ENCODE assay signal across 25 mouse cellular contexts in genomic region chr17:33564599-33564998, GRCm38 (mm10). TPM values are rescaled to one million over a fixed set of nuclear protein-coding genes. Genes with fewer than 3 reads are reported as not detected.
A peak's percentile ranks its signal among the peaks of the same experiment; 100 is the strongest.
DNase-seq lines count a peak whose midpoint lies in the region; ATAC-seq and TF ChIP-seq lines count a peak whose summit lies in the region.
"Had no signal": no experiment of that assay in that cellular context is flagged by ENCODE, and none has a peak within 500 bp of the region (broad histone marks: within the 10 kb centered on the region; RNA-seq: fewer than 3 reads in every experiment).

No protein-coding gene starts in this region.

- no peaks in the 10 kb centered on the region for H3K9me3 ChIP-seq in liver, postnatal 0 days (ENCODE audit: low read length)
- H3K9me3 ChIP-seq in hindbrain, embryonic 10.5 days = no peaks in the 10 kb centered on the region
- no peaks in the 10 kb centered on the region for H3K9me3 ChIP-seq in limb, embryonic 10.5 days (replicated peaks)
- H3K9me3 ChIP-seq: forebrain, embryonic 13.5 days; hindbrain, embryonic 12.5 days; midbrain, embryonic 12.5 days had no signal

- no peak overlapping the region for H3K9ac ChIP-seq in liver, adult 2 months (ENCODE audit: low read depth, low read length)
- H3K9ac ChIP-seq in liver, postnatal 0 days (replicated peaks) = no peak overlapping the region
- H3K9ac ChIP-seq: forebrain, embryonic 13.5 days; heart, embryonic 12.5 days; hindbrain, embryonic 12.5 days; midbrain, embryonic 12.5 days had no signal

- WGBS in liver, adult 2 months = 62% methylated on average over 1 of the region's 1 CpGs
- WGBS in liver, postnatal 0 days (ENCODE audit: insufficient replicate concordance) = 19% methylated on average over 1 of the region's 1 CpGs
- 67% methylated on average over 1 of the region's 1 CpGs for WGBS in hindbrain, embryonic 10.5 days
- WGBS in limb, embryonic 10.5 days = 64% methylated on average over 1 of the region's 1 CpGs

- DNase-seq in liver, adult 2 months (ENCODE audit: extremely low read depth, low read depth, low spot score) = peak; percentile 11
- no peak for DNase-seq in liver
- peak; percentile 51 for DNase-seq in 416B (ENCODE audit: low read depth)
- DNase-seq in liver, postnatal 0 days = no peak
- no peak for DNase-seq in adrenal gland, postnatal 10 days
- no peak for DNase-seq in hindbrain, embryonic 10.5 days (ENCODE audit: low spot score)
- DNase-seq in limb, embryonic 10.5 days (ENCODE audit: low spot score) = no peak
- DNase-seq: adrenal gland, adult 2 months; cerebellum, adult 8-10 months; cerebellum, postnatal 36 days; gastrocnemius, postnatal 10 days; heart, adult 11 months; heart, postnatal 10 days; kidney, adult 2 months; lung, adult 2 months; right cerebral cortex, postnatal 14 days; spleen, adult 18-20 months; thymus, postnatal 4 days had no signal

- H3K27ac ChIP-seq in liver, adult 2 months (replicated peaks; ENCODE audit: insufficient read depth, low read depth, low read length) = peak overlapping the region; percentile 54
- H3K27ac ChIP-seq in bone marrow macrophage, adult 2 months (ENCODE audit: insufficient read depth, low read depth, low read length) = peak overlapping the region; percentile 99
- peak overlapping the region; percentile 80 for H3K27ac ChIP-seq in liver, postnatal 0 days (ENCODE audit: low read depth)
- no peak overlapping the region for H3K27ac ChIP-seq in hindbrain, embryonic 10.5 days
- H3K27ac ChIP-seq in limb, embryonic 10.5 days = no peak overlapping the region
- H3K27ac ChIP-seq: forebrain, embryonic 13.5 days; hindbrain, embryonic 12.5 days; kidney, postnatal 0 days; midbrain, embryonic 12.5 days had no signal

- H3K4me1 ChIP-seq in liver, adult 2 months (ENCODE audit: control insufficient read depth, insufficient read depth, low read length) = no peaks in the 10 kb centered on the region
- H3K4me1 ChIP-seq in bone marrow macrophage, adult 2 months (ENCODE audit: control insufficient read depth, insufficient read depth, low read length) = peaks cover 66% of the 10 kb centered on the region
- H3K4me1 ChIP-seq in liver, postnatal 0 days (ENCODE audit: insufficient read depth) = peaks cover 8% of the 10 kb centered on the region; the same call in 1 of the 2 replicates
- H3K4me1 ChIP-seq in hindbrain, embryonic 10.5 days (replicated peaks) = no peaks in the 10 kb centered on the region
- H3K4me1 ChIP-seq in limb, embryonic 10.5 days = no peaks in the 10 kb centered on the region
- H3K4me1 ChIP-seq: forebrain, embryonic 13.5 days; heart, embryonic 12.5 days; hindbrain, embryonic 12.5 days; midbrain, embryonic 12.5 days had no signal

- no peak for TF ChIP-seq POLR2A in liver, adult 2 months (IDR thresholded peaks at IDR 0.05; ENCODE audit: extremely low read depth, insufficient read depth, low read length)
- no peak for TF ChIP-seq POLR2A in bone marrow macrophage, adult 2 months (IDR thresholded peaks at IDR 0.05; ENCODE audit: borderline replicate concordance, low read depth, low read length)

- TF ChIP-seq CTCF in liver, adult 2 months (IDR thresholded peaks at IDR 0.05; ENCODE audit: low read depth, low read length) = no peak
- no peak for TF ChIP-seq CTCF in bone marrow macrophage, adult 2 months (IDR thresholded peaks at IDR 0.05; ENCODE audit: low read depth, low read length)
- no peak for TF ChIP-seq CTCF in liver, postnatal 0 days (IDR thresholded peaks at IDR 0.05; ENCODE audit: low read depth)

- no peak for ATAC-seq in liver, postnatal 0 days
- ATAC-seq: forebrain, embryonic 13.5 days; Patski had no signal

- H3K4me2 ChIP-seq in liver, postnatal 0 days (ENCODE audit: low read depth, low read length) = no peak overlapping the region
- H3K4me2 ChIP-seq: forebrain, embryonic 13.5 days; heart, embryonic 12.5 days; hindbrain, embryonic 12.5 days; midbrain, embryonic 12.5 days had no signal

- no peak for TF ChIP-seq EP300 in liver, postnatal 0 days (IDR thresholded peaks at IDR 0.05; ENCODE audit: low read depth)

- H3K36me3 ChIP-seq in liver, adult 2 months (ENCODE audit: control insufficient read depth, insufficient read depth, low read length) = no peaks in the 10 kb centered on the region
- no peaks in the 10 kb centered on the region for H3K36me3 ChIP-seq in liver, postnatal 0 days (replicated peaks; ENCODE audit: insufficient read depth, low read length)
- H3K36me3 ChIP-seq in hindbrain, embryonic 10.5 days = no peaks in the 10 kb centered on the region
- H3K36me3 ChIP-seq in limb, embryonic 10.5 days = no peaks in the 10 kb centered on the region
- H3K36me3 ChIP-seq: heart, embryonic 12.5 days; hindbrain, embryonic 12.5 days; midbrain, embryonic 12.5 days had no signal

- H3K27me3 ChIP-seq in liver, adult 2 months (ENCODE audit: control insufficient read depth, insufficient read depth, low read length) = no peaks in the 10 kb centered on the region
- H3K27me3 ChIP-seq in liver, postnatal 0 days (ENCODE audit: insufficient read depth, low read length) = no peaks in the 10 kb centered on the region
- no peaks in the 10 kb centered on the region for H3K27me3 ChIP-seq in hindbrain, embryonic 10.5 days (ENCODE audit: insufficient read depth, poor library complexity, severe bottlenecking)
- H3K27me3 ChIP-seq in limb, embryonic 10.5 days (ENCODE audit: low read depth, poor library complexity, severe bottlenecking) = no peaks in the 10 kb centered on the region
- H3K27me3 ChIP-seq: forebrain, embryonic 13.5 days; heart, embryonic 12.5 days; hindbrain, embryonic 12.5 days; midbrain, embryonic 12.5 days had no signal

- H3K4me3 ChIP-seq in liver, adult 2 months (ENCODE audit: insufficient read depth, low read depth, low read length) = no peak overlapping the region
- H3K4me3 ChIP-seq in bone marrow macrophage, adult 2 months (ENCODE audit: insufficient read depth, low read length) = peak overlapping the region; percentile 31
- H3K4me3 ChIP-seq in liver, postnatal 0 days (ENCODE audit: low read depth, low read length) = no peak overlapping the region
- no peak overlapping the region for H3K4me3 ChIP-seq in hindbrain, embryonic 10.5 days
- no peak overlapping the region for H3K4me3 ChIP-seq in limb, embryonic 10.5 days
- H3K4me3 ChIP-seq: forebrain, embryonic 13.5 days; heart, embryonic 12.5 days; hindbrain, embryonic 12.5 days; midbrain, embryonic 12.5 days had no signal

- H3K79me2 ChIP-seq in liver, adult 2 months (ENCODE audit: control insufficient read depth, insufficient read depth, low read length) = no peaks in the 10 kb centered on the region

RNA-seq across cellular contexts. Expression of gene Myo1f, which starts 9.1 kb away (rescaled TPM):
- total RNA-seq in liver, adult 2 months (2014; rRNA removed) = 1.7 and 2.9 TPM in 2 replicates
- 1.1 and 1.4 TPM in 2 replicates for polyA plus RNA-seq in liver, adult 2 months (2012; rRNA removed)
- 393 and 491 TPM in 2 replicates for polyA plus RNA-seq in bone marrow macrophage, adult 2 months (2012; ENCODE audit: insufficient read depth, insufficient read length, missing spikeins)
- 7.1 and 9.5 TPM in 2 replicates for polyA plus RNA-seq in liver, postnatal 0 days (2015; fragmentation: Nextera tagmentation; extraction: Ambion mirVana)
- total RNA-seq in adrenal gland, postnatal 10 days (2021) = 1 to 10 TPM; 4.2 to 4.6 TPM
- 2.8 and 3.7 TPM in 2 replicates for polyA plus RNA-seq in hindbrain, embryonic 10.5 days (2016; fragmentation: Nextera tagmentation; extraction: Ambion mirVana)
- 1.2 and 2.0 TPM in 2 replicates for polyA plus RNA-seq in limb, embryonic 10.5 days (2016; fragmentation: Nextera tagmentation; extraction: Ambion mirVana)
- polyA plus RNA-seq: Patski had no signal

RNA-seq across cellular contexts. Expression of gene Adamts10, which starts 40.6 kb away (rescaled TPM):
- 6.5 and 7.0 TPM in 2 replicates for total RNA-seq in liver, adult 2 months (2014; rRNA removed)
- 6.6 and 8.6 TPM in 2 replicates for polyA plus RNA-seq in liver, adult 2 months (2012; rRNA removed)
- 46.6 and 53.4 TPM in 2 replicates for polyA plus RNA-seq in bone marrow macrophage, adult 2 months (2012; ENCODE audit: insufficient read depth, insufficient read length, missing spikeins)
- 3.2 and 3.5 TPM in 2 replicates for polyA plus RNA-seq in liver, postnatal 0 days (2015; fragmentation: Nextera tagmentation; extraction: Ambion mirVana)
- 10 to 100 TPM; 37.1 to 56.8 TPM for total RNA-seq in adrenal gland, postnatal 10 days (2021)
- polyA plus RNA-seq in hindbrain, embryonic 10.5 days (2016; fragmentation: Nextera tagmentation; extraction: Ambion mirVana) = 40.5 and 42.4 TPM in 2 replicates
- polyA plus RNA-seq in limb, embryonic 10.5 days (2016; fragmentation: Nextera tagmentation; extraction: Ambion mirVana) = 71.5 and 103 TPM in 2 replicates

Comparison
In these comparisons a context has a peak if more than half of its experiments do, and no peak if none do; other contexts are left out.
1. DNase-seq: peak in liver, adult 2 months (single experiment) and 416B (single experiment); none in liver (single experiment), liver, postnatal 0 days (single experiment), adrenal gland, postnatal 10 days (single experiment), hindbrain, embryonic 10.5 days (single experiment) and limb, embryonic 10.5 days (single experiment).
2. H3K27ac ChIP-seq: peak in liver, adult 2 months (single experiment), bone marrow macrophage, adult 2 months (single experiment) and liver, postnatal 0 days (single experiment); none in hindbrain, embryonic 10.5 days (single experiment) and limb, embryonic 10.5 days (single experiment).
3. RNA of gene Myo1f, which starts 9.1 kb away (polyA plus RNA-seq): 393 to 491 TPM in bone marrow macrophage, adult 2 months; 7.1 to 9.5 TPM in liver, postnatal 0 days, 2.8 to 3.7 TPM in hindbrain, embryonic 10.5 days, 1.2 to 2.0 TPM in limb, embryonic 10.5 days and 1.1 to 1.4 TPM in liver, adult 2 months; every median in the first group is over 10 times any median in the second.